Mouse (Mus musculus): ENCODE measurements around the gene Sgca. TPM values are rescaled to one million over a fixed set of nuclear protein-coding genes. Genes with fewer than 3 reads are reported as not detected.

Gene Sgca
- total and polyA plus RNA-seq, 2 experiments from 2014 or later: 62.2 to 313 TPM

DNA sequence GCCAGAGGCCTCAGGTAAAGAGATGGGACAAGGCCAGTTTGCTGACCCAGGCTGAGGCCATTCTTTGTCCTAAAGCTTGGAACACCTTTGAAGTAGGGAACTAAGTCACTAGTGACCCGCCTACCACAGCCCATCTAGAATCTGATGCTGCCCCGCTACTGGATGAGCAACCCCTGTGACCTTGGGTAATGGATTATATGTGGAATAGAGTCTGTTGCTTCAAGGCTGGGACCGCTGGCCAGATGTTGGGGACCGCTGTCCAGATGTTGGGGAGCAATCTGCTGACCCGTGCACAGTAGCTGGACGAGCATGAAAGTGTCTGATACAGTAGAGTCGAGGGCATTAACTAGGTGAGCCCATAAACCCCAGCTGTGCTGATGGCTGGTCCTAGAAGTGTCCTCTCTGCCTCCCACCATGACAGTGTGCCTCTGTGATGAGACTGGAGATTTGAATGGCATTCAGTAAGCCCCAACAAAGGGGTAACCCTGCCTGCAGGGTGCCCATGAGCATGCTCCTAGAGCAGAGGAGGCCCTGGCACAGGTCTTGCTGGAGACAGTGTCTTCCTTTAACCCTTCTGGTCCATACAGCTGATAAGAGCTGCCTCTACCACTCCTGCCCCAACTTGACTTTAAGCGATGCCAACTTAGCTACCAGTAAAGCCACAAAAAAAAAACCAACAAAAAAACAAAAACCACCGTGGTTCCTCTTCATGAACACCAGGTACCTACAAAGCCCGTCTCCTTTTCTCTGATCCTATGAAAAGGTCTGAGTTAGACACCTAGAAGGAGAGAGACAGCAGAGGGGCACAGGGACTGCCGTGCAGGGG, 19.0 kb upstream of the Sgca start:
- Histone ChIP-seq H3K27ac (ENCODE audit: low read depth) (no peak overlapping the region), H3K36me3 (replicated peaks; ENCODE audit: control insufficient read depth, insufficient read depth, low read length) (peaks cover 40% of the 10 kb centered on the region)
- ATAC-seq (ENCODE audit: insufficient read depth, low read depth): no peak

DNA sequence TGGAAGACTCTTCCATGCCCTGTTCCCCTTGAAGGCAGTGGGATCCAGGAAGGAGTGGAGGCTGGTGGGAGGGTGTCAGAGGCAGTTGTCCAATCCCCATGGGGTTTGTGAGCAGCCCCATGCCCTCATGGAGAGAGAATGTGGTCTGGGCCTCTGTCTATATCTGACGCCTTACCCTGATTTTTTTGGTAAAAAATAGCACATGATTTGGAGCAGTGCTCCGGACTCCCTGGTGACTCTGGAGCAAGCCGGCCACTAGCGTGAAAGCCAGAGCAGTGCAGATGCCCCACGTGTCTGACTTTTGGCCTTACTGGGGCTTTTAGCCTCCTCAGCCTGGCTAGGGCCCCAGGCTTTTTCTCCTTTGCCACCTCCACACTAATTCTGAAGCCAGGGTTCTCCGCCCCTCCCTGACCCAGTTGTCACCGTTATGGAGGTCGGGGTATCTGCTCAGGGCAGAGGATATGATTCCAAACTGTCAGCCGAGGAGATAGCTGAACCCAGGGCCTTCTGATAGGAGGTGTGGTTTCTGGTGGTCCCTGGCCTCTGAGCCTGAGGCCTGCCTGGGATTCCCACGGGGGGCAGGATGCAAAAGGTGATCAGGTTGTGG, 18.2 kb upstream of the Sgca start:
- Histone ChIP-seq H3K9me3 (replicated peaks; ENCODE audit: control insufficient read depth, low read length) (no peaks in the 10 kb centered on the region), H3K36me3 (replicated peaks; ENCODE audit: control insufficient read depth, insufficient read depth, low read length) (peaks cover 31% of the 10 kb centered on the region), H3K4me3 (ENCODE audit: low read depth, low read length) (peak overlapping the region; percentile 89), H3K9ac (replicated peaks; ENCODE audit: low read depth, low read length) (peak overlapping the region; percentile 88; the same call in 1 of the 2 replicates), H3K4me1 (ENCODE audit: control insufficient read depth, insufficient read depth) (peaks cover 35% of the 10 kb centered on the region), H3K27me3 (ENCODE audit: control insufficient read depth, insufficient read depth, low read length) (no peaks in the 10 kb centered on the region), H3K4me2 (ENCODE audit: low read depth, low read length) (peak overlapping the region; percentile 90), H3K27ac (ENCODE audit: low read depth) (0 out of 2 replicates have a peak overlapping the region, but pooled peaks have one; percentile 91)
- no peak for ATAC-seq (ENCODE audit: insufficient read depth, low read depth)
- DNase-seq (ENCODE audit: low spot score): peak; percentile 54
- 18% methylated on average over 10 of the region's 10 CpGs for WGBS
- TF ChIP-seq EP300 (IDR thresholded peaks at IDR 0.05; ENCODE audit: low read depth) (no peak), CTCF (IDR thresholded peaks at IDR 0.05; ENCODE audit: low read depth) (no peak)

More for the DNA sequence above, 19.0 kb upstream of the Sgca start:
- H3K9ac ChIP-seq (replicated peaks; ENCODE audit: low read depth, low read length): peak overlapping the region; percentile 88; the same call in 1 of the 2 replicates
- H3K9me3 ChIP-seq (replicated peaks; ENCODE audit: control insufficient read depth, low read length): no peaks in the 10 kb centered on the region
- TF ChIP-seq CTCF (IDR thresholded peaks at IDR 0.05; ENCODE audit: low read depth): no peak
- no peak for DNase-seq (ENCODE audit: low spot score)
- H3K4me1 ChIP-seq (ENCODE audit: control insufficient read depth, insufficient read depth): peaks cover 30% of the 10 kb centered on the region
- no peaks in the 10 kb centered on the region for H3K27me3 ChIP-seq (ENCODE audit: control insufficient read depth, insufficient read depth, low read length)
- peak overlapping the region; percentile 90 for H3K4me2 ChIP-seq (ENCODE audit: low read depth, low read length)
- 77% methylated on average over 11 of the region's 11 CpGs for WGBS
- peak overlapping the region; percentile 89; the same call in 1 of the 2 replicates for H3K4me3 ChIP-seq (ENCODE audit: low read depth, low read length)

DNA sequence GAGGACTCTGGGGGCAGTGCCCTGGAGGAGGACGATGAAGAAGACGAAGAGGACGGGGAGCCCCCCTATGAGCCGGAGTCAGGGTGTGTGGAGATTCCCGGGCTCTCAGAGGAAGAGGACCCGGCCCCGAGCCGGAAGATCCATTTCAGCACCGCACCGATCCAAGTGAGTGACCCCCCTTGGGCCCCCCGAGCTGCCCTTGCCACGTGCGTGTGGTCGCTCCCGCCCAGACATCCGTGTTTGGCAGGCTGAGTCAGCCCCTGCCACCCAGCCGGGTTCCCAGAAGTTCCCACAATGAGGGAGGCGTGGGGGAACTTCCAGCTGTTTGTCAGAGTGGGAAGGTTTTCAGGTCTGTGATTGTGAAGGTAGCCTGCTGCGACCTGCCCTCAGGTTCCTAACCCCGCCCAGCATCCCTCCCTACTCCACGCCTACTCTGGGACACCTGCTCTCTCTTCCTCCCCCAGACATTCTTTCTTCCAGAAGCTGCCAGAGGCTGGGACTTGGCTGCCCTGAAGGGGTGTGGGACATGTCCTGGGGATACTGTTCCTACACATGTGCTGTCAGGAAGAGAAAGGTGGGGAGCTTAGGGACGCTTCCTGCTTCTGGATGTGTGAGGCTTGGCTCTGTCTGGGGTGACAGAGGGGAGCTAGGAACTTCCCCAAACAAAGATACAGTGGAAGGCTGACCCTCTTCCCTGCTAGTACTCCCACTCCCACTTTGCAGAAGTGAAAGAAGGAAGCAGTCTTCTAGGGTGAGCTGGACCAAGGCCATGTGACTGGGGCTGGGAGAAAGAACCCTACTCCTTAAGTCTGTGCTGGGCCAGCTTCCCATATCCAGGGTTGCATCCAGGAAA, 16.9 kb upstream of the Sgca start:
- Histone ChIP-seq H3K9me3 (replicated peaks; ENCODE audit: control insufficient read depth, low read length) (no peaks in the 10 kb centered on the region), H3K27ac (ENCODE audit: low read depth) (peak overlapping the region; percentile 91), H3K27me3 (ENCODE audit: control insufficient read depth, insufficient read depth, low read length) (no peaks in the 10 kb centered on the region), H3K4me1 (ENCODE audit: control insufficient read depth, insufficient read depth) (peaks cover 43% of the 10 kb centered on the region), H3K4me3 (ENCODE audit: low read depth, low read length) (peak overlapping the region; percentile 89), H3K9ac (replicated peaks; ENCODE audit: low read depth, low read length) (peak overlapping the region; percentile 88), H3K4me2 (ENCODE audit: low read depth, low read length) (peak overlapping the region; percentile 90), H3K36me3 (replicated peaks; ENCODE audit: control insufficient read depth, insufficient read depth, low read length) (peaks cover 19% of the 10 kb centered on the region)
- ATAC-seq (ENCODE audit: insufficient read depth, low read depth): no peak
- DNase-seq (ENCODE audit: low spot score): peak; percentile 45
- 2% methylated on average over 17 of the region's 22 CpGs for WGBS
- TF ChIP-seq EP300 (IDR thresholded peaks at IDR 0.05; ENCODE audit: low read depth) (no peak), CTCF (IDR thresholded peaks at IDR 0.05; ENCODE audit: low read depth) (no peak)

DNA sequence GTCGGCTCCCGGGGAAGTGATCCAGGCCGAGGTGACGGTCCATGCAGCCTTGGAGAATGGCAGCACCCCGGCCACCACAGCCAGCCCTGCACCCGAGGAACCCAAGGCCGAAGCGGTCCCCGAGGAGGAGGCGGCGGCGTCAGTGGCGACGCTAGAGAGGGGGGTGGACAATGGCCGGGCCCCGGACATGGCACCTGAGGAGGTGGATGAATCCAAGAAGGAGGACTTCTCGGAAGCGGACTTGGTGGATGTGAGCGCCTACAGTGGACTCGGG, 16.3 kb upstream of the Sgca start:
- WGBS: under 1% methylated on average over 20 of the region's 20 CpGs
- Histone ChIP-seq H3K9me3 (replicated peaks; ENCODE audit: control insufficient read depth, low read length) (no peaks in the 10 kb centered on the region), H3K9ac (replicated peaks; ENCODE audit: low read depth, low read length) (peak overlapping the region; percentile 88), H3K4me3 (ENCODE audit: low read depth, low read length) (peak overlapping the region; percentile 89), H3K36me3 (replicated peaks; ENCODE audit: control insufficient read depth, insufficient read depth, low read length) (peaks cover 14% of the 10 kb centered on the region), H3K4me1 (ENCODE audit: control insufficient read depth, insufficient read depth) (peaks cover 43% of the 10 kb centered on the region), H3K27me3 (ENCODE audit: control insufficient read depth, insufficient read depth, low read length) (no peaks in the 10 kb centered on the region), H3K27ac (ENCODE audit: low read depth) (peak overlapping the region; percentile 91), H3K4me2 (ENCODE audit: low read depth, low read length) (peak overlapping the region; percentile 90)
- ATAC-seq (ENCODE audit: insufficient read depth, low read depth) (no peak), DNase-seq (ENCODE audit: low spot score) (no peak)
- no peak for TF ChIP-seq CTCF (IDR thresholded peaks at IDR 0.05; ENCODE audit: low read depth)
- TF ChIP-seq EP300 (IDR thresholded peaks at IDR 0.05; ENCODE audit: low read depth): no peak

DNA sequence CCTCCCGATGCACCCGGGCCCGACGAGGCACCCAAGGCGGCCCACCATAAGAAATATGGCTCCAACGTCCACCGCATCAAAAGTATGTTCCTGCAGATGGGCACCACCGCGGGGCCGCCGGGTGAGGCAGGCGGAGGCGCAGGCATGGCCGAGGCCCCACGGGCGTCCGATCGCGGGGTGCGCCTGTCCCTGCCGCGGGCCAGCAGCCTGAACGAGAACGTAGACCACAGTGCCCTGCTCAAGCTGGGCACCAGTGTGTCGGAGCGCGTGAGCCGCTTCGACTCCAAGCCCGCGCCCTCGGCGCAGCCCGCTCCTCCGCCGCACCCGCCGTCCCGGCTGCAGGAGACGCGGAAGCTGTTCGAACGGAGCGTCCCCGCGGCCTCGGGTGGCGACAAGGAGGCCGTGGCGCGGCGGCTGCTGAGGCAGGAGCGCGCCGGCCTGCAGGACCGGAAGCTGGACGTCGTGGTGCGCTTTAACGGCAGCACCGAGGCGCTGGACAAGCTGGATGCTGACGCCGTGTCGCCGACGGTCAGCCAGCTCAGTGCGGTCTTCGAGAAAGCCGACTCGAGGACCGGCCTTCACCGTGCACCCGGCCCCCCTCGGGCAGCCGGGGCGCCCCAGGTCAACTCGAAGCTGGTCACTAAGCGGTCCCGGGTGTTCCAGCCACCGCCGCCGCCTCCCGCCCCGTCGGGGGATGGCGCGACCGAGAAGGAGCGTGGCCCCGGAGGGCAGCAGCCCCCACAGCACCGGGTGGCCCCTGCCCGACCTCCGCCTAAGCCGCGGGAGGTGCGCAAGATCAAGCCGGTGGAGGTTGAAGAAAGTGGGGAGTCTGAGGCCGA, 15.7 kb upstream of the Sgca start:
- no peak for ATAC-seq (ENCODE audit: insufficient read depth, low read depth)
- H3K27me3 ChIP-seq (ENCODE audit: control insufficient read depth, insufficient read depth, low read length): no peaks in the 10 kb centered on the region
- H3K9me3 ChIP-seq (replicated peaks; ENCODE audit: control insufficient read depth, low read length): no peaks in the 10 kb centered on the region
- peak overlapping the region; percentile 88 for H3K9ac ChIP-seq (replicated peaks; ENCODE audit: low read depth, low read length)
- H3K27ac ChIP-seq (ENCODE audit: low read depth): peak overlapping the region; percentile 91
- under 1% methylated on average over 88 of the region's 99 CpGs for WGBS
- no peak for DNase-seq (ENCODE audit: low spot score)
- peaks cover 48% of the 10 kb centered on the region for H3K4me1 ChIP-seq (ENCODE audit: control insufficient read depth, insufficient read depth)
- H3K36me3 ChIP-seq (replicated peaks; ENCODE audit: control insufficient read depth, insufficient read depth, low read length): peaks cover 8% of the 10 kb centered on the region
- H3K4me3 ChIP-seq (ENCODE audit: low read depth, low read length): peak overlapping the region; percentile 89
- TF ChIP-seq CTCF (IDR thresholded peaks at IDR 0.05; ENCODE audit: low read depth) (no peak), EP300 (IDR thresholded peaks at IDR 0.05; ENCODE audit: low read depth) (no peak)
- H3K4me2 ChIP-seq (ENCODE audit: low read depth, low read length): peak overlapping the region; percentile 90

All from heart, postnatal 0 days (tissue).